Mouse (Mus musculus): Measurements from ENCODE around the gene Tmem60. TPM values are rescaled to one million over a fixed set of nuclear protein-coding genes. Genes with fewer than 3 reads are reported as not detected.

The Tmem60 gene
- polyA plus RNA-seq, 1 experiment from 2014 or later, result 54.7 TPM

DNA sequence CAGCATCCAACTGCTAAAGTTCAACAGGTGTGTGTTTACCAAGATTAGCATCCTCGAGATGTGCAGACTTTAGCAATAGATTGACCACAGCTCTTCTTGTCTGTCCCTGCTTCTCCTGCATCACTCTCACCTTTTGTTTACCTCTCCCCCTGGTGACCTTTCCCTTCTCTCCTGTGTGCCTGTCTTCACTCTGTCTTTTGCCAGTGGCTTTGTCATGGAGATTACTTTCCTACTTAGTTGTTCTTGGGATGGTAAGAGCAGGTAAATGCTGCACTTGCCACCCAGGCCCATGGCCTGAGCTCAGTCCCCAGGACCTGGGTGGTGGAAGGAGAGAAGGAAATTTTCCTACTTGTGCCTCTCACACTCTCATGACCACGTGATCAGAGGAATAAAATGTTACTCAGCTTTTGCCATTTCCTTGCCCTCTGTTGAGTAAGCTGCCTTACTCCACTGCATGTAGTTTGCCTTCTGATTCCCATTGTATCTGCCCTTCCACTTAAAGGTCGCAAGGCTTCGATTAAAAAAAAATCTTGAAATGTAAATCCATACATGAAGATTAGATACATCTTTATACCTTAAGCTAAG lies 2.1 kb downstream of the Tmem60 start:
- Histone ChIP-seq H3K4me2 (ENCODE audit: low read length) (no peak overlapping the region; the same call in none of the 2 replicates), H3K9ac (ENCODE audit: low read length) (no peak overlapping the region), H3K36me3 (ENCODE audit: control insufficient read depth, insufficient read depth, low read length) (peaks cover 14% of the 10 kb centered on the region; the same call in 1 of the 2 replicates), H3K9me3 (ENCODE audit: control insufficient read depth, low read length) (no peaks in the 10 kb centered on the region), H3K4me3 (ENCODE audit: low read depth, low read length) (no peak overlapping the region), H3K27ac (ENCODE audit: low read depth) (no peak overlapping the region), H3K4me1 (replicated peaks; ENCODE audit: control insufficient read depth, insufficient read depth, low read length) (peaks cover 14% of the 10 kb centered on the region; the same call in 1 of the 2 replicates), H3K27me3 (replicated peaks; ENCODE audit: control insufficient read depth, insufficient read depth, low read length) (no peaks in the 10 kb centered on the region)
- DNase-seq (ENCODE audit: low spot score), result no peak
- 71% methylated on average over 4 of the region's 4 CpGs for WGBS
- ATAC-seq (replicated peaks; ENCODE audit: low FRiP score, low TSS enrichment, low read depth), result no peak

DNA sequence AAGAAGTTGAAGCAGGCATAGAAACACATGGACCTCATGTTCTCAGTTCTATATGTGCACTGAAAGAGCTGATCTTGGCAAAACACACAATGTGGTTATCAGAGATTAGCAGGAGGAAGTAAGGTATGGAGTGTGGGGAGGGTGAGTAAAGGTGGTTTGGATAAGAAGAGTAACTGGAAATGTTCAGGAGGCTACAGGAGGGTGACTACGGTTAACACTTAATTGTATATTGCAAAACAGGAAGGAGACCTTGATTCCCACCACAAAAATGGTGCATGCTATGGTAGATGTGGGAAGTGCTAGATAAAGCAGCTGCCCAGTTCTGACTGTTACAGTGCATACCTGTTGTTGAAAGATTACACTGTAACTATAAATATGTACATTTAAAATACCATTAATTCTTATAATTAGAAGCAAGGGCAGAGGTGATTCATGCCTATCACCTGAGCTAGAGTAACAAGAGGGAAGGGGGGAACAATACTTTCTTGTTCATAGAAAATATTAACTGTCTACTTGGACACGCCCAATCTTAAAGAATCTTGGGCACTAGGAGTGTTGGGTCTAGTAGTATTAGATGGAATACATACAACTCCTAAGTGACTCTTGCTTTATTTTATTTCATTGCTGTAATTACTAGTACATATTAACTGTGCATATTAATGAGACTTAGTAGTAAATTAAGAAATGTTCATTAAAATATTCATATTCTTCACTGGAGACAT lies 15.6 kb downstream of the Tmem60 start:
- no peak for ATAC-seq (replicated peaks; ENCODE audit: low FRiP score, low TSS enrichment, low read depth)
- peaks cover 41% of the 10 kb centered on the region for H3K36me3 ChIP-seq (ENCODE audit: control insufficient read depth, insufficient read depth, low read length)

DNA sequence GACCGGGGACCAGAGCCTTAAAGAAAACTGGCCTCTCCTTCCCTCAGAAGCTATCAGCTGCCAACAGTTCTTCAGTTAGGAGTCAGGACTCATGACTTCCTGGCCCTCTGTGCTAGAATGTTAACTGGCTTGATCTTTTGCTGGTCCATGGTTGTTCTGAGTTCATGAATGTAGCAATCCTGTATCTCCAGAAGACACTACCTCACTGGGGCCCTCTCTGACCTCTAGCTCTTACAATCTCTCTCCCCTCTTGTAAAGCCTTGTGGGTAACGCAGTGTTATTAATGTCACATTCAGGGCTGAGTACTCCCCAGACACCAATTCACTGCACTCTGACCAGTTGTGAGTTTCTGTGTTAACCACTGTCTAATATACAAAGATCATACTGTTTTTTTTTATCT lies 22.7 kb downstream of the Tmem60 start:
- H3K4me2 ChIP-seq (ENCODE audit: low read length), result no peak overlapping the region
- WGBS, result 83% methylated on average over 2 of the region's 2 CpGs
- DNase-seq (ENCODE audit: low spot score), result no peak
- no peaks in the 10 kb centered on the region for H3K9me3 ChIP-seq (ENCODE audit: control insufficient read depth, low read length)
- H3K27ac ChIP-seq (ENCODE audit: low read depth), result no peak overlapping the region
- no peaks in the 10 kb centered on the region for H3K27me3 ChIP-seq (replicated peaks; ENCODE audit: control insufficient read depth, insufficient read depth, low read length)
- no peak overlapping the region for H3K9ac ChIP-seq (ENCODE audit: low read length)
- H3K4me1 ChIP-seq (replicated peaks; ENCODE audit: control insufficient read depth, insufficient read depth, low read length), result no peaks in the 10 kb centered on the region
- no peak for ATAC-seq (replicated peaks; ENCODE audit: low FRiP score, low TSS enrichment, low read depth)
- no peak overlapping the region for H3K4me3 ChIP-seq (ENCODE audit: low read depth, low read length)
- peaks cover 39% of the 10 kb centered on the region for H3K36me3 ChIP-seq (ENCODE audit: control insufficient read depth, insufficient read depth, low read length)

More for the DNA sequence above, 15.6 kb downstream of the Tmem60 start:
- H3K4me2 ChIP-seq (ENCODE audit: low read length), result no peak overlapping the region
- WGBS, result 94% methylated on average over 2 of the region's 2 CpGs
- DNase-seq (ENCODE audit: low spot score), result no peak
- no peak overlapping the region for H3K9ac ChIP-seq (ENCODE audit: low read length)
- no peak overlapping the region for H3K27ac ChIP-seq (ENCODE audit: low read depth)
- no peaks in the 10 kb centered on the region for H3K27me3 ChIP-seq (replicated peaks; ENCODE audit: control insufficient read depth, insufficient read depth, low read length)
- H3K9me3 ChIP-seq (ENCODE audit: control insufficient read depth, low read length), result no peaks in the 10 kb centered on the region
- no peak overlapping the region for H3K4me3 ChIP-seq (ENCODE audit: low read depth, low read length)
- H3K4me1 ChIP-seq (replicated peaks; ENCODE audit: control insufficient read depth, insufficient read depth, low read length), result no peaks in the 10 kb centered on the region

DNA sequence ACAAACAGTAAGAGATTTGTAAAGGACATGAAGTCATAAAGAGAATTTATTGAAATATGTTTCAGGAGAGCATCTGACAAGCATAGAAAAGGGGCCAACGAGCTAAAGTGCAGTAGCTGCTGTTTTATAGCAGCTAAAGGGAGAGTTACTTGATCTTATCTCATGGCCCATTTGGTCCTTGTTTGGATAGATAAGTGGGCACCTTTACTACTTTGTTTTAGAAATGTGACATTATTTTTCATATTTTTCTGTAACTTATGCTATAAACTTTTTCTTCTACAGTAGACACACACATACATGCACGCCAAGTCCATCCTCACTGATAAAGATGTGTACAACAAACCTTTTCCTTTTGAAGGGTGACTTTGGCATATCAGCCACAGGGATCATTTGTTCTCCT lies 23.4 kb downstream of the Tmem60 start:
- Histone ChIP-seq H3K9ac (ENCODE audit: low read length) (no peak overlapping the region), H3K27ac (ENCODE audit: low read depth) (no peak overlapping the region), H3K4me1 (replicated peaks; ENCODE audit: control insufficient read depth, insufficient read depth, low read length) (no peaks in the 10 kb centered on the region), H3K9me3 (ENCODE audit: control insufficient read depth, low read length) (no peaks in the 10 kb centered on the region), H3K4me2 (ENCODE audit: low read length) (no peak overlapping the region), H3K36me3 (ENCODE audit: control insufficient read depth, insufficient read depth, low read length) (peaks cover 35% of the 10 kb centered on the region), H3K27me3 (replicated peaks; ENCODE audit: control insufficient read depth, insufficient read depth, low read length) (no peaks in the 10 kb centered on the region), H3K4me3 (ENCODE audit: low read depth, low read length) (no peak overlapping the region)
- ATAC-seq (replicated peaks; ENCODE audit: low FRiP score, low TSS enrichment, low read depth) (no peak), DNase-seq (ENCODE audit: low spot score) (no peak)
- WGBS, result 73% methylated on average over 2 of the region's 2 CpGs

DNA sequence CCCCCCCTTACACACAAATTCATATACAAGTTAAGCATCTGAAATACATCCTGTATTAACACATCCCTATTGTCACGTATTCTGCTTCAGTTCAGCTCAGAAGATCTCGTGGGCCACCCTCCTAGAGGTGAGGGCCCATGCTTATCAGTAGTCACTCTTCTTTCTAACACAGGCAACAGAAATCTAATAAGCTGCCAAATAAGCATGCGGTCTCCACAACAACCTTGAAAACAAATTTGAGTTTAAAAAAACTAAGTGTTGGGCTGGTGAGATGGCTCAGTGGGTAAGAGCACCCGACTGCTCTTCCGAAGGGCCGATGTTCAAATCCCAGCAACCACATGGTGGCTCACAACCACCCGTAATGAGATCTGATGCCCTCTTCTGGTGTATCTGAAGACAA lies 24.2 kb downstream of the Tmem60 start:
- Histone ChIP-seq H3K4me3 (ENCODE audit: low read depth, low read length) (no peak overlapping the region), H3K4me1 (replicated peaks; ENCODE audit: control insufficient read depth, insufficient read depth, low read length) (no peaks in the 10 kb centered on the region), H3K9ac (ENCODE audit: low read length) (no peak overlapping the region), H3K27ac (ENCODE audit: low read depth) (no peak overlapping the region), H3K9me3 (ENCODE audit: control insufficient read depth, low read length) (no peaks in the 10 kb centered on the region), H3K27me3 (replicated peaks; ENCODE audit: control insufficient read depth, insufficient read depth, low read length) (no peaks in the 10 kb centered on the region), H3K4me2 (ENCODE audit: low read length) (no peak overlapping the region), H3K36me3 (ENCODE audit: control insufficient read depth, insufficient read depth, low read length) (peaks cover 29% of the 10 kb centered on the region)
- no peak for ATAC-seq (replicated peaks; ENCODE audit: low FRiP score, low TSS enrichment, low read depth)
- DNase-seq (ENCODE audit: low spot score), result no peak
- WGBS, result 97% methylated on average over 7 of the region's 7 CpGs

DNA sequence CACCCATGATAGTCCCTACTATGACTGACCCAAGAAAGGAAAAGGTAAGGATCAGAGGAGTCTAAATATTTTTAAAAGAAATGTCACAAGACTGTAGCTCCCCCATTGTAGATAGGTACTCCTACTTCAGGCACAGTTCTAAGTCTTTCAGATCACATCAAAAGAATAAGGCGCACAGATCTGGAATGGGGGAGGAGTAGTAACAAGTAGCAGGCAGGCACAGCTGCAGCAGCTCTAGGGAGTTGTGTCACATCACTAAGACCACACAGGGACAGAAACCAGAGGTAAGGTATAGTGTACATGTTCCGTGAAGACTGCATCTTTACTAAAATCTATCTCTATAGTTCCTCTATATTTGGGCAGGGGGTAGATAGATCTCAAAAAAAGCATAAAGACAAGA lies 29.8 kb downstream of the Tmem60 start:
- DNase-seq (ENCODE audit: low spot score) (no peak), ATAC-seq (replicated peaks; ENCODE audit: low FRiP score, low TSS enrichment, low read depth) (no peak)
- no peak overlapping the region for H3K9ac ChIP-seq (ENCODE audit: low read length)
- peaks cover 10% of the 10 kb centered on the region; the same call in 1 of the 2 replicates for H3K36me3 ChIP-seq (ENCODE audit: control insufficient read depth, insufficient read depth, low read length)
- no peak overlapping the region for H3K4me2 ChIP-seq (ENCODE audit: low read length)
- H3K27me3 ChIP-seq (replicated peaks; ENCODE audit: control insufficient read depth, insufficient read depth, low read length), result no peaks in the 10 kb centered on the region
- no peak overlapping the region for H3K27ac ChIP-seq (ENCODE audit: low read depth)
- no peaks in the 10 kb centered on the region for H3K9me3 ChIP-seq (ENCODE audit: control insufficient read depth, low read length)
- no peak overlapping the region for H3K4me3 ChIP-seq (ENCODE audit: low read depth, low read length)
- H3K4me1 ChIP-seq (replicated peaks; ENCODE audit: control insufficient read depth, insufficient read depth, low read length), result no peaks in the 10 kb centered on the region
- WGBS, result 77% methylated on average over 2 of the region's 2 CpGs

DNA sequence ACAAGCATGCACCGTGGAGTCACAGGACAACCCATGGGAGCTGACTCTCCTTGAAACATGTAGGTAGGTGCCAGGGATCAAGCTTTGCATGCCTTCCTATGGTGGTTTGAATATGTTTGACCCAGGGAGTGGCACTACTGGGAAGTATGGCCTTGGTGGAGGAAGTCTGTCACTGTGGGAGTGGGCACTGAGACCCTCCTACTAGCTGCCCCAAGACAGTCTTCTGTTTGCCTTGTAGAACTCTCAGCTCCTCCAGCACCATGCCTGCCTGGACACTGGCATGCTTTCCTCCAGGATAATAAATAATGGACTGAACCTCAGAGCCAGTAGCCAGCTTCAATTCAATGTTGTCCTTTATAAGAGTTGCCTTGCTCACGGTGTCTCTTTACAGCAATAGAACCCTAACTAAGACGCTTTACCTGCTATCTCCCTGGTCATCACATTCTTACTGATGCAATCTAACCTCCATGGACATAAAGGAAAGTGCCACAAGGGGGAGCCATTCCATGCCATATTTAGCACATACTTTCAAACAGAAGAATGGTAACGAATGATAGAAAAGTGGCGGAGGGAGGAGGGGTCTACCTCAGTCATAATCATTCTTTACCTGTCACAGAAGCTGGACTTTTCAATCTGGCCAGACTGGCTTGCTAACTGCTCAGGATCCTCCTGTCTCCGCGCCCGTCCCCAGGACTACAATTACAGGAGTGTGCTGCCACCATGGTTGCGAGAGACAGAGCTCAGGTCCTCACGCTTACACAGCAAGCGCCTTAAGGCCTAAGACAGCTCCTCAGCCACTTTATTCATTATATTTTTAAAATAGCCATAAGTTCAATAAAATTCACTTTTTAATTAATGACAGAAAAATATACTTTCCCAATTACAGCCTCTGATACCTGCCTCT lies 31.6 kb downstream of the Tmem60 start:
- DNase-seq (ENCODE audit: low spot score) (peak; percentile 73), ATAC-seq (replicated peaks; ENCODE audit: low FRiP score, low TSS enrichment, low read depth) (no peak)
- WGBS, result 78% methylated on average over 11 of the region's 11 CpGs
- Histone ChIP-seq H3K27ac (ENCODE audit: low read depth) (no peak overlapping the region), H3K36me3 (ENCODE audit: control insufficient read depth, insufficient read depth, low read length) (no peaks in the 10 kb centered on the region), H3K4me1 (replicated peaks; ENCODE audit: control insufficient read depth, insufficient read depth, low read length) (no peaks in the 10 kb centered on the region), H3K27me3 (replicated peaks; ENCODE audit: control insufficient read depth, insufficient read depth, low read length) (no peaks in the 10 kb centered on the region), H3K4me3 (ENCODE audit: low read depth, low read length) (no peak overlapping the region), H3K9me3 (ENCODE audit: control insufficient read depth, low read length) (no peaks in the 10 kb centered on the region), H3K4me2 (ENCODE audit: low read length) (no peak overlapping the region), H3K9ac (ENCODE audit: low read length) (no peak overlapping the region)

DNA sequence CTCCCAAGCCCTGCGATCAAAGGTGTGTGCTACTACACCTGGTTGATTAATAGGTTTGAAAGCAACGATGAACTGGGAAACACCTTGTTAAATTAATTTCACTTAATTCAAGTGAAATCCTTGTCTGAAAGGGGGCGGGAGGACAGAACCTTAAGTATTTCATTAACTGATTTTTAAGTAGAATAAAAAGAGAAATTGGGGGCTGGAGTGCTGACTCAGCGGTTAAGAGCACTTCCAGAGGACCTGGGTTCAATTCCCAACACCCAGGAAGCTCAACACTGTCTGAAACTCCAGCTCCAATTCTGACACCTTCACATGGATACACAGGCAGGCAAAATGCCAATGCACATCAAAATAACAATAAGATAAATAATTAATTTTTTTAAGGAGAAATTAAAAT lies 37.0 kb downstream of the Tmem60 start:
- H3K27me3 ChIP-seq (replicated peaks; ENCODE audit: control insufficient read depth, insufficient read depth, low read length), result no peaks in the 10 kb centered on the region
- H3K4me3 ChIP-seq (ENCODE audit: low read depth, low read length), result no peak overlapping the region
- DNase-seq (ENCODE audit: low spot score), result no peak
- no peaks in the 10 kb centered on the region for H3K4me1 ChIP-seq (replicated peaks; ENCODE audit: control insufficient read depth, insufficient read depth, low read length)
- H3K9ac ChIP-seq (ENCODE audit: low read length), result no peak overlapping the region
- no peaks in the 10 kb centered on the region for H3K9me3 ChIP-seq (ENCODE audit: control insufficient read depth, low read length)
- H3K4me2 ChIP-seq (ENCODE audit: low read length), result no peak overlapping the region
- ATAC-seq (replicated peaks; ENCODE audit: low FRiP score, low TSS enrichment, low read depth), result no peak
- no peak overlapping the region for H3K27ac ChIP-seq (ENCODE audit: low read depth)
- H3K36me3 ChIP-seq (ENCODE audit: control insufficient read depth, insufficient read depth, low read length), result peaks cover 5% of the 10 kb centered on the region; the same call in 1 of the 2 replicates
- WGBS, result 98% methylated on average over 4 of the region's 4 CpGs
